Mouse (Mus musculus): ENCODE results near the gene Papola.

The Papola gene

GRCm38 (mm10) chr12:105807416-105807815 lies 22.9 kb downstream of the Papola start:
- Histone ChIP-seq H3K36me3 (ENCODE audit: insufficient read depth, low read length) (peaks cover 96% of the 10 kb centered on the region), H3K4me1 (replicated peaks; ENCODE audit: low read depth, low read length) (peaks cover 44% of the 10 kb centered on the region), H3K9me3 (ENCODE audit: low read length) (no peaks in the 10 kb centered on the region), H3K27me3 (ENCODE audit: insufficient read depth, low read length) (no peaks in the 10 kb centered on the region), H3K4me3 (replicated peaks; ENCODE audit: low read length) (no peak overlapping the region)
- TF ChIP-seq POU5F1 (IDR thresholded peaks at IDR 0.05; ENCODE audit: borderline replicate concordance, low read length) (no peak), CTCF (conservative IDR thresholded peaks at IDR 0.05; ENCODE audit: low read length) (no peak), NANOG (IDR thresholded peaks at IDR 0.05; ENCODE audit: borderline replicate concordance, low read length) (no peak)

- TF ChIP-seq NANOG (IDR thresholded peaks at IDR 0.05; ENCODE audit: borderline replicate concordance, low read length) (no peak), POU5F1 (IDR thresholded peaks at IDR 0.05; ENCODE audit: borderline replicate concordance, low read length) (no peak), CTCF (conservative IDR thresholded peaks at IDR 0.05; ENCODE audit: low read length) (no peak)
- Histone ChIP-seq H3K36me3 (ENCODE audit: insufficient read depth, low read length) (peaks cover 100% of the 10 kb centered on the region), H3K4me3 (replicated peaks; ENCODE audit: low read length) (no peak overlapping the region), H3K9me3 (ENCODE audit: low read length) (no peaks in the 10 kb centered on the region), H3K4me1 (replicated peaks; ENCODE audit: low read depth, low read length) (peaks cover 35% of the 10 kb centered on the region), H3K27me3 (ENCODE audit: insufficient read depth, low read length) (no peaks in the 10 kb centered on the region)
These were observed 24.5 kb downstream of the Papola start for GRCm38 (mm10) chr12:105808945-105809344.

DNA sequence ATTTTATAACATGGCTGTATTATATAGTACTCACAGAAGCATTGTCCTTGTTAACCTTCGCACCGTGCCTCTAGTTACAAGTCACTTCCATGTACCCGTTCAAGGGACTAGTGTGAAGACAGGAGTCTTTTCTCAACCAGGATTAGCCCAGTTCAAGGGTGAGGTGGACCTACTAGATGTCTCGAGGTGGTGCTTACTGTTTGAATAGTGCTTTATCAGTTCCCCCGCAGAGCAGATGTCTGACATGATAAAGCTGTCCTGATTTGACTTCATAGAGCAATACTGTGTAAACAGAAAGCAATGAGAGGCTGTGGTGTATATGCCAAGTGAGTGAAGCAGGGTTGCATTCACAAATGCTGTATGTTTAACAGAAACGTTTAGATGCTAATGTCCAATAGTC lies 26.1 kb downstream of the Papola start:
- H3K9me3 ChIP-seq (ENCODE audit: low read length) = no peaks in the 10 kb centered on the region
- H3K27me3 ChIP-seq (ENCODE audit: insufficient read depth, low read length) = no peaks in the 10 kb centered on the region
- TF ChIP-seq CTCF (conservative IDR thresholded peaks at IDR 0.05; ENCODE audit: low read length) (no peak), NANOG (IDR thresholded peaks at IDR 0.05; ENCODE audit: borderline replicate concordance, low read length) (no peak), POU5F1 (IDR thresholded peaks at IDR 0.05; ENCODE audit: borderline replicate concordance, low read length) (no peak)
- no peak overlapping the region for H3K4me3 ChIP-seq (replicated peaks; ENCODE audit: low read length)
- H3K36me3 ChIP-seq (ENCODE audit: insufficient read depth, low read length) = peaks cover 100% of the 10 kb centered on the region
- peaks cover 28% of the 10 kb centered on the region for H3K4me1 ChIP-seq (replicated peaks; ENCODE audit: low read depth, low read length)

GRCm38 (mm10) chr12:105813957-105814356 lies 29.5 kb downstream of the Papola start:
- TF ChIP-seq CTCF (conservative IDR thresholded peaks at IDR 0.05; ENCODE audit: low read length) (no peak), POU5F1 (IDR thresholded peaks at IDR 0.05; ENCODE audit: borderline replicate concordance, low read length) (no peak), NANOG (IDR thresholded peaks at IDR 0.05; ENCODE audit: borderline replicate concordance, low read length) (no peak)
- Histone ChIP-seq H3K4me1 (replicated peaks; ENCODE audit: low read depth, low read length) (peaks cover 20% of the 10 kb centered on the region), H3K9me3 (ENCODE audit: low read length) (no peaks in the 10 kb centered on the region), H3K4me3 (replicated peaks; ENCODE audit: low read length) (no peak overlapping the region), H3K36me3 (ENCODE audit: insufficient read depth, low read length) (peaks cover 97% of the 10 kb centered on the region), H3K27me3 (ENCODE audit: insufficient read depth, low read length) (no peaks in the 10 kb centered on the region)

- Histone ChIP-seq H3K27me3 (ENCODE audit: insufficient read depth, low read length) (no peaks in the 10 kb centered on the region), H3K4me1 (replicated peaks; ENCODE audit: low read depth, low read length) (0 out of 2 replicates have a peak, but pooled peaks cover 6% of the 10 kb centered on the region), H3K9me3 (ENCODE audit: low read length) (no peaks in the 10 kb centered on the region), H3K36me3 (ENCODE audit: insufficient read depth, low read length) (peaks cover 99% of the 10 kb centered on the region), H3K4me3 (replicated peaks; ENCODE audit: low read length) (no peak overlapping the region)
- no peak for TF ChIP-seq POU5F1 (IDR thresholded peaks at IDR 0.05; ENCODE audit: borderline replicate concordance, low read length)
- no peak for TF ChIP-seq NANOG (IDR thresholded peaks at IDR 0.05; ENCODE audit: borderline replicate concordance, low read length)
- TF ChIP-seq CTCF (conservative IDR thresholded peaks at IDR 0.05; ENCODE audit: low read length) = no peak
These were observed 39.0 kb downstream of the Papola start for GRCm38 (mm10) chr12:105823472-105823871.

DNA sequence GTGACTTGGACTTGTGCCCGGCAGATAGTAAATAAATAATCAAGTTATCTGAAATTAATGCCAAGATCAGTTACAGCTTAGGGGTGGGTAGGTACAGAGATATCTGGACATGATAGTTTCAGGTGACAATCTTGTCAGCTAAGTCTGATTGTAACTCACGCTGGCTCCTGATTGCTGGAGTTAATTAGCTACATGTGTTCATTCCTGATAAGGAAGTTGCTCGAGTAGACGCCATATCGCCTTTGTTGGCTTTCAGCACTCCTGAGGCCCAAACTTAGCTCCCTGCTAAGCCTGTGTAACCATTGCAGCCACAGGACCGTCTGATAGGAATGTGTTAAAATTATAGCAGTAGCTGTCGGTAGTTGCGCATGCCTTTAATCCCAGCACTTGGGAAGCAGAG lies 40.2 kb downstream of the Papola start:
- Histone ChIP-seq H3K4me3 (replicated peaks; ENCODE audit: low read length) (no peak overlapping the region), H3K27me3 (ENCODE audit: insufficient read depth, low read length) (no peaks in the 10 kb centered on the region), H3K4me1 (replicated peaks; ENCODE audit: low read depth, low read length) (peaks cover 6% of the 10 kb centered on the region; the same call in 1 of the 2 replicates), H3K36me3 (ENCODE audit: insufficient read depth, low read length) (peaks cover 99% of the 10 kb centered on the region), H3K9me3 (ENCODE audit: low read length) (no peaks in the 10 kb centered on the region)
- no peak for TF ChIP-seq POU5F1 (IDR thresholded peaks at IDR 0.05; ENCODE audit: borderline replicate concordance, low read length)
- no peak for TF ChIP-seq NANOG (IDR thresholded peaks at IDR 0.05; ENCODE audit: borderline replicate concordance, low read length)
- no peak for TF ChIP-seq CTCF (conservative IDR thresholded peaks at IDR 0.05; ENCODE audit: low read length)

GRCm38 (mm10) chr12:105825266-105825665 lies 40.8 kb downstream of the Papola start:
- no peaks in the 10 kb centered on the region for H3K27me3 ChIP-seq (ENCODE audit: insufficient read depth, low read length)
- H3K9me3 ChIP-seq (ENCODE audit: low read length) = no peaks in the 10 kb centered on the region
- no peak for TF ChIP-seq NANOG (IDR thresholded peaks at IDR 0.05; ENCODE audit: borderline replicate concordance, low read length)
- TF ChIP-seq POU5F1 (IDR thresholded peaks at IDR 0.05; ENCODE audit: borderline replicate concordance, low read length) = no peak
- TF ChIP-seq CTCF (conservative IDR thresholded peaks at IDR 0.05; ENCODE audit: low read length) = no peak
- H3K4me1 ChIP-seq (replicated peaks; ENCODE audit: low read depth, low read length) = peaks cover 6% of the 10 kb centered on the region; the same call in 1 of the 2 replicates
- peaks cover 99% of the 10 kb centered on the region for H3K36me3 ChIP-seq (ENCODE audit: insufficient read depth, low read length)
- H3K4me3 ChIP-seq (replicated peaks; ENCODE audit: low read length) = no peak overlapping the region

DNA sequence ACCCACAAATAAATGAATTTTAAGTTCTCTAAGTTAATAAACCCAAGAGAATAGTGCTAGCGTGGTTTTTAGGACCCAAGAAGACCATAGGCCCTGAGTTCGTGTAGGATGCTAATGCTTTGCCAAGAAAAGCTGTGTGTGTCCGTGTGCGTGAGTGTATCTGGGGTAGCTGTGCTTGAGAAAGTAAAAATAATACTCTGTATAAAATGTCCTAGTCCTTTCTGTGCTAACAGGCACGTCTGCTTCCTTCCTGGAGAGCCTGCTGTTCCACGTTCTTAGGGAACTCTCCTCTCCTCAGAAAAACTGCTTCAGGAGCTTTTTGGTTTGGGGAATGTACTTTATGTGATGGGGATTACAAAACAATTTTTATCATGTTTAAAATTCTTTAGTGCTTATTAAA lies 48.0 kb downstream of the Papola start:
- TF ChIP-seq POU5F1 (IDR thresholded peaks at IDR 0.05; ENCODE audit: borderline replicate concordance, low read length) (no peak), CTCF (conservative IDR thresholded peaks at IDR 0.05; ENCODE audit: low read length) (no peak), NANOG (IDR thresholded peaks at IDR 0.05; ENCODE audit: borderline replicate concordance, low read length) (no peak)
- Histone ChIP-seq H3K27me3 (ENCODE audit: insufficient read depth, low read length) (no peaks in the 10 kb centered on the region), H3K9me3 (ENCODE audit: low read length) (no peaks in the 10 kb centered on the region), H3K4me3 (replicated peaks; ENCODE audit: low read length) (no peak overlapping the region), H3K36me3 (ENCODE audit: insufficient read depth, low read length) (peaks cover 96% of the 10 kb centered on the region), H3K4me1 (replicated peaks; ENCODE audit: low read depth, low read length) (peaks cover 9% of the 10 kb centered on the region; the same call in 1 of the 2 replicates)

DNA sequence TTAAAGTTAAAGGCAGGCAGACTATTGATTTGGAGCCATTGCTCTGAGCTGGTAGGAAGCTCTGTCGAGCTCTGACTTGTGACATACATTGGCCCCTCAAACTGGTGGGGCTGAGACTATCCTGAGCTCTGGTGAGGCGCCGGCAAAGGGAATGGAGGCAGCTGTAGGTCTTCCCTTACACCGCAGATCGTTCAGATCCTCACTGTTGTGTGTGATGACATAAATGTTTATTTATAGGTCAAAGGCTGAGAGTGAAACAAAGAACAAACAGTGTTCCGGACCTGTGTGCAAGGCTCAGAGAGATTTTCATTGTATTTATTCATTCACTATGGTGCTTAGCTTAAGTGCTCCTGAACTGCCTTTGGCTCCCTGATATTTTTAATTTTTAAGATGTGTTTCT lies 50.4 kb downstream of the Papola start:
- no peaks in the 10 kb centered on the region for H3K9me3 ChIP-seq (ENCODE audit: low read length)
- TF ChIP-seq NANOG (IDR thresholded peaks at IDR 0.05; ENCODE audit: borderline replicate concordance, low read length) (no peak), CTCF (conservative IDR thresholded peaks at IDR 0.05; ENCODE audit: low read length) (no peak), POU5F1 (IDR thresholded peaks at IDR 0.05; ENCODE audit: borderline replicate concordance, low read length) (no peak)
- peaks cover 93% of the 10 kb centered on the region for H3K36me3 ChIP-seq (ENCODE audit: insufficient read depth, low read length)
- H3K27me3 ChIP-seq (ENCODE audit: insufficient read depth, low read length) = no peaks in the 10 kb centered on the region
- H3K4me3 ChIP-seq (replicated peaks; ENCODE audit: low read length) = no peak overlapping the region
- 0 out of 2 replicates have a peak, but pooled peaks cover 4% of the 10 kb centered on the region for H3K4me1 ChIP-seq (replicated peaks; ENCODE audit: low read depth, low read length)

All from E14TG2a.4 (cell line).